Mouse (Mus musculus): Measurements from ENCODE around the gene Pik3r5. TPM values are rescaled to one million over a fixed set of nuclear protein-coding genes. Genes with fewer than 3 reads are reported as not detected.
A peak's percentile ranks its signal among the peaks of the same experiment; 100 is the strongest.

The Pik3r5 gene
- total and polyA plus RNA-seq, 2 experiments from 2014 or later: 0.82 to 2.0 TPM

DNA sequence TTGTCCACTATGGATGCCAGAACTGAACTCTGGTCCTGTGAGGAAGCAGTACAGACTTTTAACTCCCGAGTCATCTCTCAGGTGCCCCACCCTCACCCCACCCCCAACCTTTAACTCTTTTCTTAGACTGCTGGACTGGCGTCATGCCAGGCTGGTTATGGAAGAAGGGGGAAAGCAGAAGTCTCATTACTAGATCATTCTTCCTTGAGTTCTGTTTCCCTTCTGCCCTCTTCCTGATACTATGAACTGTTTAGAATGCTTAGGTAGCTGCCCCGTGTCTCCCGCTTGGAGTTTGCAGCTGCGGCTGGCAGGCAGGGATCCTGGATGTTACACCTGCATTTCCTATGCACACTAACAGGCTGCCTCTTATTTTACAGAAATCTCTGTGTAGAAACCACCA, 87.9 kb downstream of the Pik3r5 start:
- H3K36me3 ChIP-seq (replicated peaks; ENCODE audit: control insufficient read depth, insufficient read depth, low read length): no peaks in the 10 kb centered on the region
- H3K27me3 ChIP-seq (ENCODE audit: control insufficient read depth, insufficient read depth, low read length): no peaks in the 10 kb centered on the region
- TF ChIP-seq CTCF (IDR thresholded peaks at IDR 0.05; ENCODE audit: low read depth): no peak
- TF ChIP-seq EP300 (IDR thresholded peaks at IDR 0.05; ENCODE audit: low read depth): no peak
- H3K9ac ChIP-seq (replicated peaks; ENCODE audit: low read depth, low read length): no peak overlapping the region
- H3K4me1 ChIP-seq (ENCODE audit: control insufficient read depth, insufficient read depth): no peaks in the 10 kb centered on the region
- H3K4me2 ChIP-seq (ENCODE audit: low read depth, low read length): no peak overlapping the region
- no peaks in the 10 kb centered on the region; the same call in 1 of the 2 replicates for H3K9me3 ChIP-seq (replicated peaks; ENCODE audit: control insufficient read depth, low read length)
- WGBS: 77% methylated on average over 5 of the region's 5 CpGs
- DNase-seq (ENCODE audit: low spot score) (no peak), ATAC-seq (ENCODE audit: insufficient read depth, low read depth) (no peak)
- H3K4me3 ChIP-seq (ENCODE audit: low read depth, low read length): no peak overlapping the region
- no peak overlapping the region for H3K27ac ChIP-seq (ENCODE audit: low read depth)

GRCm38 (mm10) chr11:68520439-68520838, 88.5 kb downstream of the Pik3r5 start:
- Histone ChIP-seq H3K4me1 (ENCODE audit: control insufficient read depth, insufficient read depth) (no peaks in the 10 kb centered on the region), H3K9me3 (replicated peaks; ENCODE audit: control insufficient read depth, low read length) (no peaks in the 10 kb centered on the region; the same call in 1 of the 2 replicates), H3K27me3 (ENCODE audit: control insufficient read depth, insufficient read depth, low read length) (no peaks in the 10 kb centered on the region), H3K4me3 (ENCODE audit: low read depth, low read length) (no peak overlapping the region), H3K27ac (ENCODE audit: low read depth) (no peak overlapping the region), H3K9ac (replicated peaks; ENCODE audit: low read depth, low read length) (no peak overlapping the region), H3K4me2 (ENCODE audit: low read depth, low read length) (no peak overlapping the region), H3K36me3 (replicated peaks; ENCODE audit: control insufficient read depth, insufficient read depth, low read length) (no peaks in the 10 kb centered on the region)
- WGBS: 74% methylated on average over 2 of the region's 2 CpGs
- DNase-seq (ENCODE audit: low spot score): no peak
- TF ChIP-seq EP300 (IDR thresholded peaks at IDR 0.05; ENCODE audit: low read depth): no peak
- no peak for TF ChIP-seq CTCF (IDR thresholded peaks at IDR 0.05; ENCODE audit: low read depth)
- ATAC-seq (ENCODE audit: insufficient read depth, low read depth): no peak

DNA sequence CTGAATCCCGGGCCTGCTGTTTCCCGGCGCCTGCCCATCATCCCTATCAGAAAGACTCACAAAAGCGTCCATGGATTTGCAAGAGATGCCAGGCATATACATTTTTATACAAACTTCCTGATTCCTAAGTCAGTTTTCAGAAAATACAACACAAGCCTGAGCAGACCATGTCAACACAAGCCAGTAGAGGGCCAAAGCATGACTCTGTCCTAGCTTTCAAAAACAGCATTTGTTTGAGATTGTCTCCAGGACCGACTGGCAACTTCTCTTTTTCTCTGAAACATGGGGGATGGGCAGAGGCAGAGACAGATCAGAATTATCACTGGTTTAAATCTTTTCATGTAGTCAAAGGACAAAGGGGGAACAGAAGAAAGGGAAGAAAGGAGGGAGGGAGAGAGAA, 89.4 kb downstream of the Pik3r5 start:
- Histone ChIP-seq H3K36me3 (replicated peaks; ENCODE audit: control insufficient read depth, insufficient read depth, low read length) (no peaks in the 10 kb centered on the region), H3K9ac (replicated peaks; ENCODE audit: low read depth, low read length) (no peak overlapping the region), H3K27ac (ENCODE audit: low read depth) (no peak overlapping the region), H3K4me2 (ENCODE audit: low read depth, low read length) (no peak overlapping the region), H3K27me3 (ENCODE audit: control insufficient read depth, insufficient read depth, low read length) (no peaks in the 10 kb centered on the region), H3K4me1 (ENCODE audit: control insufficient read depth, insufficient read depth) (no peaks in the 10 kb centered on the region), H3K9me3 (replicated peaks; ENCODE audit: control insufficient read depth, low read length) (no peaks in the 10 kb centered on the region; the same call in 1 of the 2 replicates), H3K4me3 (ENCODE audit: low read depth, low read length) (no peak overlapping the region)
- DNase-seq (ENCODE audit: low spot score) (no peak), ATAC-seq (ENCODE audit: insufficient read depth, low read depth) (no peak)
- 81% methylated on average over 5 of the region's 5 CpGs for WGBS
- no peak for TF ChIP-seq CTCF (IDR thresholded peaks at IDR 0.05; ENCODE audit: low read depth)
- no peak for TF ChIP-seq EP300 (IDR thresholded peaks at IDR 0.05; ENCODE audit: low read depth)

- Histone ChIP-seq H3K27ac (ENCODE audit: low read depth) (no peak overlapping the region), H3K9me3 (replicated peaks; ENCODE audit: control insufficient read depth, low read length) (no peaks in the 10 kb centered on the region), H3K4me2 (ENCODE audit: low read depth, low read length) (no peak overlapping the region), H3K4me3 (ENCODE audit: low read depth, low read length) (no peak overlapping the region), H3K27me3 (ENCODE audit: control insufficient read depth, insufficient read depth, low read length) (no peaks in the 10 kb centered on the region), H3K9ac (replicated peaks; ENCODE audit: low read depth, low read length) (no peak overlapping the region), H3K36me3 (replicated peaks; ENCODE audit: control insufficient read depth, insufficient read depth, low read length) (no peaks in the 10 kb centered on the region), H3K4me1 (ENCODE audit: control insufficient read depth, insufficient read depth) (no peaks in the 10 kb centered on the region)
- TF ChIP-seq CTCF (IDR thresholded peaks at IDR 0.05; ENCODE audit: low read depth): no peak
- ATAC-seq (ENCODE audit: insufficient read depth, low read depth) (no peak), DNase-seq (ENCODE audit: low spot score) (no peak)
- 73% methylated on average over 4 of the region's 4 CpGs for WGBS
Measured at GRCm38 (mm10) chr11:68526441-68526840, 94.5 kb downstream of the Pik3r5 start.

DNA sequence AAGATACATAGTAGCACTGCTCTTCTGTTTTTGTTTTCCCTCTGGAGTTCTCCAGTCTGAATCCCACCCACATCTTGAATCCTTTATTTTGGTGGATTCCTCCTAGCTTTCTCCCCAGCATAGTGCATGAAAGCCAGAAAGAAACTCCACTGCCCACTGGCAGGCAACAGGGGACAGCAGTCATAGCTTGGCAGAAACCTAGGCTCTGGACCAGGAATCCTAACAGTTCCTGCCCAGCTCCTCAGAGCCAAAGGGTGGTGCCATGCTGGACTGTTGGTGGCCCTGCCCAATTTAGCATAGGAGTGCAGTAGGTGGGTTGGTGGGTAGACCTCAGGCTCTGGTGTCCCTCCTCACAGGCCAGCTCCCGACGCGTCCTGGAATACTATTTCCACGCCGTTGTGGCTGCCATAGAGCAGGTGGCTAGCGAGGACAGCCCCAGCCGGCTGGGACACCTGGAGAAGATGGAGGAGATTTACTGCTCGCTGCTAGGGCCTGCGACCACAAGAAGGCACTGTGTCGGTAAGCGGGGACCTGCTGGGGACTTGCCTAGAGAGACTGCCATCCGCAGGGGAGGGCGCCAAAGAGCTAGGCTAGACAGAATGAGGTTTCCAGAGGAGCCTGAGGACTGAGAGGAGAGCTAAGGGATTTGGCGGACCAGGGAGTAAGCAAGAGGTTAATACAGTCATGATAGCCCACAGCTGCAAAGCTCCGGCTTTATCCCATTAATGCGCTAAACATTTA, 99.3 kb downstream of the Pik3r5 start:
- Histone ChIP-seq H3K4me1 (ENCODE audit: control insufficient read depth, insufficient read depth) (no peaks in the 10 kb centered on the region), H3K27me3 (ENCODE audit: control insufficient read depth, insufficient read depth, low read length) (no peaks in the 10 kb centered on the region), H3K27ac (ENCODE audit: low read depth) (no peak overlapping the region), H3K4me3 (ENCODE audit: low read depth, low read length) (no peak overlapping the region), H3K4me2 (ENCODE audit: low read depth, low read length) (no peak overlapping the region), H3K9ac (replicated peaks; ENCODE audit: low read depth, low read length) (no peak overlapping the region), H3K9me3 (replicated peaks; ENCODE audit: control insufficient read depth, low read length) (no peaks in the 10 kb centered on the region), H3K36me3 (replicated peaks; ENCODE audit: control insufficient read depth, insufficient read depth, low read length) (0 out of 2 replicates have a peak, but pooled peaks cover 4% of the 10 kb centered on the region)
- ATAC-seq (ENCODE audit: insufficient read depth, low read depth) (peak; percentile 72), DNase-seq (ENCODE audit: low spot score) (peak; percentile 73)
- TF ChIP-seq EP300 (IDR thresholded peaks at IDR 0.05; ENCODE audit: low read depth) (no peak), CTCF (IDR thresholded peaks at IDR 0.05; ENCODE audit: low read depth) (peak; percentile 71)
- 33% methylated on average over 16 of the region's 16 CpGs for WGBS
